Mouse (Mus musculus): ENCODE data around the gene Hoxa5. TPM values are rescaled to one million over a fixed set of nuclear protein-coding genes. Genes with fewer than 3 reads are reported as not detected.
A peak's percentile ranks its signal among the peaks of the same experiment; 100 is the strongest.

Gene Hoxa5
- polyA plus RNA-seq, 1 experiment from 2014 or later: 20.9 TPM

- peak overlapping the region; percentile 26; the same call in 1 of the 2 replicates for H3K4me3 ChIP-seq (ENCODE audit: low read depth, low read length)
- peaks cover 84% of the 10 kb centered on the region for H3K4me1 ChIP-seq (ENCODE audit: control insufficient read depth, insufficient read depth, low read length)
- peak overlapping the region; percentile 99 for H3K27ac ChIP-seq (ENCODE audit: low read depth, low read length)
These were observed 37.2 kb downstream of the Hoxa5 start for GRCm38 (mm10) chr6:52167176-52167575.

GRCm38 (mm10) chr6:52166431-52167077 is 37.8 kb downstream of the Hoxa5 start:
- peak overlapping the region; percentile 99 for H3K27ac ChIP-seq (ENCODE audit: low read depth, low read length)
- 0 out of 2 replicates have a peak overlapping the region, but pooled peaks have one; percentile 43 for H3K4me3 ChIP-seq (ENCODE audit: low read depth, low read length)
- 11% methylated on average over 4 of the region's 4 CpGs for WGBS
- no peaks in the 10 kb centered on the region for H3K27me3 ChIP-seq (ENCODE audit: control insufficient read depth, insufficient read depth, low read length)
- peaks cover 83% of the 10 kb centered on the region for H3K4me1 ChIP-seq (ENCODE audit: control insufficient read depth, insufficient read depth, low read length)
- H3K9me3 ChIP-seq (ENCODE audit: control insufficient read depth, low read length): no peaks in the 10 kb centered on the region
- H3K4me2 ChIP-seq (ENCODE audit: low read depth, low read length): peak overlapping the region; percentile 81
- peak overlapping the region; percentile 82 for H3K9ac ChIP-seq (replicated peaks; ENCODE audit: low read depth, low read length)
- H3K36me3 ChIP-seq (ENCODE audit: control insufficient read depth, insufficient read depth, low read length): peaks cover 7% of the 10 kb centered on the region; the same call in 1 of the 2 replicates
- no peak for ATAC-seq (ENCODE audit: low read depth)

More at GRCm38 (mm10) chr6:52167176-52167575, 37.2 kb downstream of the Hoxa5 start:
- Histone ChIP-seq H3K27me3 (ENCODE audit: control insufficient read depth, insufficient read depth, low read length) (no peaks in the 10 kb centered on the region), H3K36me3 (ENCODE audit: control insufficient read depth, insufficient read depth, low read length) (peaks cover 7% of the 10 kb centered on the region; the same call in 1 of the 2 replicates), H3K9me3 (ENCODE audit: control insufficient read depth, low read length) (no peaks in the 10 kb centered on the region), H3K4me2 (ENCODE audit: low read depth, low read length) (peak overlapping the region; percentile 65), H3K9ac (replicated peaks; ENCODE audit: low read depth, low read length) (peak overlapping the region; percentile 75)
- 20% methylated on average over 1 of the region's 1 CpGs for WGBS
- ATAC-seq (ENCODE audit: low read depth): no peak

GRCm38 (mm10) chr6:52165441-52166370 is 38.7 kb downstream of the Hoxa5 start:
- Histone ChIP-seq H3K36me3 (ENCODE audit: control insufficient read depth, insufficient read depth, low read length) (peaks cover 7% of the 10 kb centered on the region; the same call in 1 of the 2 replicates), H3K9me3 (ENCODE audit: control insufficient read depth, low read length) (no peaks in the 10 kb centered on the region), H3K27ac (ENCODE audit: low read depth, low read length) (peak overlapping the region; percentile 99), H3K27me3 (ENCODE audit: control insufficient read depth, insufficient read depth, low read length) (no peaks in the 10 kb centered on the region), H3K4me2 (ENCODE audit: low read depth, low read length) (peak overlapping the region; percentile 81), H3K4me3 (ENCODE audit: low read depth, low read length) (peak overlapping the region; percentile 43), H3K9ac (replicated peaks; ENCODE audit: low read depth, low read length) (peak overlapping the region; percentile 82), H3K4me1 (ENCODE audit: control insufficient read depth, insufficient read depth, low read length) (peaks cover 78% of the 10 kb centered on the region)
- WGBS: 2% methylated on average over 28 of the region's 28 CpGs
- no peak for ATAC-seq (ENCODE audit: low read depth)

- H3K27me3 ChIP-seq (ENCODE audit: control insufficient read depth, insufficient read depth, low read length): no peaks in the 10 kb centered on the region
- H3K4me3 ChIP-seq (ENCODE audit: low read depth, low read length): peak within 1 kb of the TSS; percentile 43
- H3K4me1 ChIP-seq (ENCODE audit: control insufficient read depth, insufficient read depth, low read length): peaks cover 78% of the 10 kb centered on the region
- H3K9ac ChIP-seq (replicated peaks; ENCODE audit: low read depth, low read length): peak within 1 kb of the TSS; percentile 82
- H3K36me3 ChIP-seq (ENCODE audit: control insufficient read depth, insufficient read depth, low read length): peaks cover 4% of the 10 kb centered on the region; the same call in 1 of the 2 replicates
- peak; percentile 48 for ATAC-seq (ENCODE audit: low read depth)
- WGBS: 1% methylated on average over 25 of the region's 25 CpGs
- peak within 1 kb of the TSS; percentile 81 for H3K4me2 ChIP-seq (ENCODE audit: low read depth, low read length)
- H3K27ac ChIP-seq (ENCODE audit: low read depth, low read length): peak within 1 kb of the TSS; percentile 99
- no peaks in the 10 kb centered on the region for H3K9me3 ChIP-seq (ENCODE audit: control insufficient read depth, low read length)
These were observed 39.6 kb downstream of the Hoxa5 start, which contains the start of gene Hoxa2 for GRCm38 (mm10) chr6:52164626-52165440. TSS of gene Hoxa2 (minus strand) at chr6:52164831.

- peaks cover 79% of the 10 kb centered on the region for H3K4me1 ChIP-seq (ENCODE audit: control insufficient read depth, insufficient read depth, low read length)
- H3K36me3 ChIP-seq (ENCODE audit: control insufficient read depth, insufficient read depth, low read length): peaks cover 3% of the 10 kb centered on the region; the same call in 1 of the 2 replicates
- H3K27ac ChIP-seq (ENCODE audit: low read depth, low read length): peak overlapping the region; percentile 99
- H3K4me2 ChIP-seq (ENCODE audit: low read depth, low read length): peak overlapping the region; percentile 81
- peak overlapping the region; percentile 43 for H3K4me3 ChIP-seq (ENCODE audit: low read depth, low read length)
- ATAC-seq (ENCODE audit: low read depth): no peak
- H3K9ac ChIP-seq (replicated peaks; ENCODE audit: low read depth, low read length): peak overlapping the region; percentile 82
- H3K27me3 ChIP-seq (ENCODE audit: control insufficient read depth, insufficient read depth, low read length): no peaks in the 10 kb centered on the region
- no peaks in the 10 kb centered on the region for H3K9me3 ChIP-seq (ENCODE audit: control insufficient read depth, low read length)
- WGBS: under 1% methylated on average over 39 of the region's 39 CpGs
These were observed 40.2 kb downstream of the Hoxa5 start for GRCm38 (mm10) chr6:52164051-52164625.

- Histone ChIP-seq H3K27me3 (ENCODE audit: control insufficient read depth, insufficient read depth, low read length) (no peaks in the 10 kb centered on the region), H3K9ac (replicated peaks; ENCODE audit: low read depth, low read length) (peak overlapping the region; percentile 82), H3K4me2 (ENCODE audit: low read depth, low read length) (peak overlapping the region; percentile 81), H3K9me3 (ENCODE audit: control insufficient read depth, low read length) (no peaks in the 10 kb centered on the region), H3K4me3 (ENCODE audit: low read depth, low read length) (peak overlapping the region; percentile 43), H3K36me3 (ENCODE audit: control insufficient read depth, insufficient read depth, low read length) (peaks cover 2% of the 10 kb centered on the region; the same call in 1 of the 2 replicates), H3K27ac (ENCODE audit: low read depth, low read length) (peak overlapping the region; percentile 99), H3K4me1 (ENCODE audit: control insufficient read depth, insufficient read depth, low read length) (peaks cover 78% of the 10 kb centered on the region)
- ATAC-seq (ENCODE audit: low read depth): no peak
- WGBS: 4% methylated on average over 17 of the region's 17 CpGs
These were observed 40.9 kb downstream of the Hoxa5 start for GRCm38 (mm10) chr6:52163366-52164031.

GRCm38 (mm10) chr6:52162611-52163365 is 41.6 kb downstream of the Hoxa5 start:
- no peak for ATAC-seq (ENCODE audit: low read depth)
- H3K9ac ChIP-seq (replicated peaks; ENCODE audit: low read depth, low read length): peak overlapping the region; percentile 82

More at GRCm38 (mm10) chr6:52162611-52163365, 41.6 kb downstream of the Hoxa5 start:
- Histone ChIP-seq H3K27ac (ENCODE audit: low read depth, low read length) (peak overlapping the region; percentile 99), H3K36me3 (ENCODE audit: control insufficient read depth, insufficient read depth, low read length) (no peaks in the 10 kb centered on the region), H3K27me3 (ENCODE audit: control insufficient read depth, insufficient read depth, low read length) (no peaks in the 10 kb centered on the region), H3K9me3 (ENCODE audit: control insufficient read depth, low read length) (no peaks in the 10 kb centered on the region), H3K4me1 (ENCODE audit: control insufficient read depth, insufficient read depth, low read length) (peaks cover 71% of the 10 kb centered on the region), H3K4me2 (ENCODE audit: low read depth, low read length) (peak overlapping the region; percentile 81), H3K4me3 (ENCODE audit: low read depth, low read length) (peak overlapping the region; percentile 43)
- 5% methylated on average over 14 of the region's 14 CpGs for WGBS
